Mouse (Mus musculus): ENCODE data around the gene Naxd. TPM values are rescaled to one million over a fixed set of nuclear protein-coding genes. Genes with fewer than 3 reads are reported as not detected.
A peak's percentile ranks its signal among the peaks of the same experiment; 100 is the strongest.
"Not testable (repeated sequence)": the region's sequence is repeated elsewhere in the genome, so short reads cannot be mapped to it uniquely, and the experiment has no call there.

Naxd gene
- total RNA-seq, 2 experiments from 2014 or later: 25.8 to 30.6 TPM

DNA sequence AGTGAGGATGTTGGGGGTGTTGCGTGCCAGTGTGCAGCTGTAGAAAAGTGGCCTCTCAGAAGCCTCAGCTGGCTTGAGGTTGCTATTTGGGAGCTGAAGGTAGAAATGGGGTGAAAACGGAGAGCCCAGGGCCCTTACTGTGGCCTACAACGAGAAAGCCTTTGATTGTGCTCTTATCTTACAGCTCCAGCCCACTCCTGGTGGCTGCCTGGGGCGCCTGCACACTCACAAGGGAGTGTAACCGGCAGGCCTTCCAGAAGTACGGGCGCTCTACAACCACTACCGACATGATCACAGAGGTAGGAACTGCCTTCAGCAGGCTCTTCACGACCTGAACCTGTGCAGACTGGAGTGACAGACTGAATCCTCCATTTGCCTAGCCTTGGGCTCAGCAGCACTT, 15.4 kb downstream of the Naxd start:
- no peak for DNase-seq

DNA sequence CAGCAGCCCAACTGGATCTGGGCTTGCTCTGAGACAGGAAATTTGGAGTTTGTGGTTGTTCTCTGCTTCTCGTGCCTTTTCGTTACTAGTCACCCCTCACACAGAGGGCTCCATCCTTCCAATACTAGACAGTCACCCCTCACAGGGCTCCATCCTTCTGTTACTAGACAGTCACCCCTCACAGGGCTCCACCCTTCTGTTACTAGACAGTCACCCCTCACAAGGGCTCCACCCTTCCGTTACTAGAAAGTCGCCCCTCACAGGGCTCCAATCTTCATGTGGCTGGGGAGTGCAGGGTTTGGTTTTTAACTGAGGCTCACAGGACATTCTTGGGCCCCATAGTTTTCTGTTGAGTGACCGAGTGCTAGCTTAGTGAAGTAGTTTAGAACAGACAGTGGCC, 15.9 kb downstream of the Naxd start:
- no peak for DNase-seq

DNA sequence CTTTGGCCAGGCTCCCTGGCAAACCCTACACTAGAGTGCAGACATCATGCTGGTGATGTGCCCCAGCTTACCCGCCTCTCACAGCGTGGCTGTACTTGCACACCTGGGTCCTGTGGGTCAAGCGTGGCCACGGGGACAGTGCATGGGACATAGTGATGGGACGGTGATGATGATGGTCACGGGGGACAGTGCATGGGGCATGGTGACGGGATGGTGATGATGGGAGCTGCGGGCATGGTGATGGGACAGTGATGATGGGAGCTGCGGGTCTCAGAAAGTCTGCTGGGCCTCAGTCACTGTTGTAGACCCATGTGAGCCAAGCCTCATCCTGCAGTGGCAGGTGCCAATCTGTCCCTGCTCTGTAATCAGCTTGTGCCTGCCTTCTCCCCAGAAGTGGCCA, 19.0 kb downstream of the Naxd start:
- DNase-seq: no peak

DNA sequence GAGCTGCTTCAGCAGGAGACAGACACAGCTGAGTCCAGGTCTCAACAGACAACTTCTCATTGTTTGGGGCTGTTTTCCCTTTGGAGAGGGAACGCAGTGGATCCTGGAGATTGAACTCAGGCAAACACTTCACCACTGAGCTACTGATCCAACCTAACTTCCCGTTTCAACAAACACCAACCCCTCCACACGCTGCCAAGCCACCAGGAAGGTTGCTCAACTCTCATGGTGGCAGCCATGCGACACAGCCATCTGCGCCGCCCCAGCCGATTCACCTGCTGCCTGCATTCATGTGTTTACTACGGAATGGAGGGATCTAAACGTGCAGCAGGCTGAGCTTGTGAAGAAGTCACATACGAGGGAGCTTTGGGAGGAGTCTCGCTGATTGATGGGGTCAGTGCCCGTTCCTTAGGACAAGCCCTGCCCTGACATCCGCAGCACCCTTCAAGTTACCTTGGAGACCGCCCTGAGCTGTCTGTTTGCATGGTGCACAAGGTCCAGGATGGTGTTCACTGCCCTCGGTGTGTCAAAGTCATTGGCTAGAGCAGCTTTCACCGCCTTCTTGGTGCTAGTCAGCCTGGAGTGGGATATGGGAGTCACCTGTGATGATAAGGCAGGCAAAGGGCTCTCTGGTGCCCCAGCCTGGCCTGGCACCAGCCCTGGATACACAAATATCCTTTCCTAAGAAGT, 20.2 kb downstream of the Naxd start:
- no peak for DNase-seq

DNA sequence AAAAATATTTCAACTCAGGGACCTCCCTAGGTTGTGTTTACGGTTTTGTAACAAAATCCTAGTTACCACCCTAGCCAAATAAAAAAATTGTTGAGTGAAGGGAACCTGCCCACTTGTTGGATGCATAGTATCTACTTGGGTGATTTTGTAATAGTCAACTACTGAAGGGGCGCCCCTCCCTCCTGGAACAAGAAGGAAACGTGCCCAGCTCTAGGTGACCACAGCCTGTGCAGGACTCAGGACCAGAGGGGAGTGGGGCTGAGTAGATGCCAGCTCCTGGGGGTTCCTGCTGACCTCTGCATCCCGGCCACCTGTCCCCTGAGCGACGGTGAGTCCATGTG, 20.7 kb downstream of the Naxd start:
- no peak for DNase-seq

DNA sequence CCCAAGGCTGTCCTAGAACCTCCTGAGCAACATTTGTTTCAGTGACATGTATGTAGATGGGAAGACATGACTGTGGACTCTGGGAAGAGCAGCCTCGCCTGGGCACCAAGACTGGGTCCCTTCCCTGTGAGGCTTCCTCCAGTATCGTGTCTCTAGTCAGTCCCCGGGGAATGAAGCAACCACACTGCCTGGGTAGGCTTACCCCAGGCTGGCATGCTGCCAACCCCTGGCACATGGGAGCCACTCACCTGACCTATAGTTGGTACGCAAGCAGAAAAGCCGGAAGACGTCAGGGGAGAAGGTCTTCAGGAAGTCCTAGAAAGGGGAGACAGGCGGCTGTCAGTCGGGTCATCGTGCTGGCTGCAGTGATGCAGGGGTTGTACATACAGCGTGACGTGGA, 21.4 kb downstream of the Naxd start:
- no peak for DNase-seq

DNA sequence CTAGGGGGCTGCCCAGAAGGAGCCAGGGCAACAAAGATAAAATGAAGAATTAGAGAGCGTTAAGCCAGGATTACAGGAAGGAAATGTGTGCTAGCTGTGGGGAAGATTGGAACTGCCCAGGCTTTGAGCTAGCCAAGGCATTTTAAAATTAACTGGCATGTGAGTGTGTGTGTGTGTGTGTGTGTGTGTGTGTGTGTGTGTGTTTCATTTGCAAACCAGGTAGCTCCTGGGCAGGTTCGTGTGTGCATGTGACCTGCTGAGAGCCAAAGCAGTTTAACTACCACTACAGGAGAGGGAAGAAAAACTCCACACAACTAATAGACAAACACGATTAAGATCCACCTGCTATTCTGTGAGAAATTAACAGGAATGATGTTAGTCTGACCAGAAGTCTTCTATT, 26.0 kb downstream of the Naxd start:
- no peak for DNase-seq

DNA sequence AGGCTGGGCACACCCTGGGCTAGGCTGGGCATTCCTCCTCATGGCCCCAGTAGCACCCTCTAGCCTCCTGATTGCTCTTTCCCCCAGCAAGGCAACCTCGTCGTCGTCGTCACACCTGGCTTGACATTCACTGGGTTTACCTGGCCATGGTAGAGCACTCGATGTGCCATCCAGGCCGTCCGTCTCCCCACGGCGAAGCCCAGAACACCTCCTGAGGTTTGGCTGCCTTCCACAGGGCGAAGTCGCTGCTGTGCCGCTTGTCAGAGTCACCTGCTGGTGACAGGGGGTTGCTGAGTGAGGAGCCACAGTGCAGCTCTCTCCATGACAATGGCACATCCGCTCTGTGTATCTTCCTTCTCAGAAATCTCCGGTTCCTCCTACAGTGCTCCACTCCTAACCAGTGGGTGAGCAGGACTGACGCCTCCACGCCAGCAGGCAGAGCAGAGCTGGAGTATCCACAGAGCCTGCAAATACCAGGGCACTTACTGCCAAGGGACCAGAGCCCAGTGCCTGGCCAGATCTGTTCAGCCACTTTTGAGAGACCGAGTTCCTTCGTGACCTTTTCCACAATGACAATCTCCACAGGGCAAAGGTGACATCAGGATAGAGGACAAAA, 33.0 kb downstream of the Naxd start:
- no peak for DNase-seq

DNA sequence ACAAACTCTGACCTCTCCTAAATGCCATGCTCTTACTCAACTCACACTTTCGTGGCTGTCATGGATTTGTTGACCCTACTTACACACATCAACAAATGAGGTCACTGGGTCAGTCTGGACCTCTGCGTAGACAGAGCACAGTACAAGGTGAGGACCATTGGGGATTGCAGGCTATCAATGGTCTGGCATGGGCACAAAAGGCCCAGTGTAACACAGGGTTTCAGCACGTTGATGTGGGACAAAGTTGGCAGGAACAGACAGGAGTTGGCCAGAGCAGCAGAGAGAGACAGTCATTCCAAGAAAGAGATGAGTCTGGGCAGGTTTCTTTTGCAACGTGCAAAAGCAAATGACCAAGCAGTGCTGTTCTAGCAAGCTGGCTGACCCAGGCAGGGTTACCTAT, 33.5 kb downstream of the Naxd start:
- no peak for DNase-seq

DNA sequence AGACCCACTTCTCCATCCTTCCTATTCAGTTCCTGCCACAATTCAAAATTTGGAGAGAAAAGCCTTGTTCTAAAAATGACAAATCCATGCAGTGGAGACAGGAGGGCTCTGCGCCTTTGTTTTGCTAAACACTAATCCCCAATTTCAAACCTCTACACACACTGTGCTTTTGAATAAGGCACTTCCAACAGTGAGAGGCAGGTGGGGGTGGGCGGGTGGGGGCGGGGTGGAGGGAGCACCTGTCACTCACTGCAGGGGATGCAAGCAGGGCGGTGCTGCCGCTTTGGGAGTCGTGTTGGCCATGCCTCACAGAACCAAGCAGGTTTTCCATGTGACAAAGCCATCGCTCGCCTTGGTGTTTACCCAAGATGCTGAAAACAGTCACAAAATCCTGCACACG, 37.2 kb downstream of the Naxd start:
- no peak for DNase-seq

DNA sequence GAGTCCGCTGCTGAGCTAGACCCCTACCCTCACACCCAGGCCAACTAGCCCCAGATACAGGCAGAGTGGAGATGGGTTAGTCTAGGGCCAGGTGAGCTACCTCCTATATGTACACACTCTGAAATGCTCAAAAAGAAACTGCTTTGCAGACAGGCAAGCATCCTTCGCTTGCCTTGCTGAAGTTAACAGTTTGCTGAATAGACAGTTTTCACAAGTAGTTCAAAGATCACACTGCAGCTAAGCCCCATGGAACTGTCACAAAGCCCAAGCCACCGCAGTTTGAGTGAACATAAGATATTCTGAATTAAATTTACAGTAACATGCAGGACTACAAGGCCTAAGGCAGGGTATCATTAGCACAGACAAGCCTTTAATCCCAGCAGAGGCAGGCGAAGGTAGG, 41.7 kb downstream of the Naxd start:
- DNase-seq: no peak

DNA sequence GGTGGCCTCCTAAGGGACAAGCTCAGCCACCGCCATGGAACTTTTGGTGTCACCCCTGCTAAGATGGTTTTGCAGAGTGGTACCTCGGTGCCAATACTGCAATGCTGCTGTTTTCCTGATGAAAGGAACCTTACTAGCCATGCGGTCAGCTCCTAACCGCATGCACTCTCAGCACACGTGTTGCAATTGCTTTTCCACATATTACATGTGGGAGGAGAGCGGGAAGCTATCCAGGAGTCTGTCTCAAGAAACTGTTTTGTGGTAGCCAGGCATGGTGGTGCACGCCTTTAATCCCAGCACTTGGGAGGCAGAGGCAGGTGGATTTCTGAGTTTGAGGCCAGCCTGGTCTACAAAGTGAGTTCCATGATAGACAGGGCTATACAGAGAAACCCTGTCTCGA, 42.9 kb downstream of the Naxd start:
- DNase-seq: no peak

DNA sequence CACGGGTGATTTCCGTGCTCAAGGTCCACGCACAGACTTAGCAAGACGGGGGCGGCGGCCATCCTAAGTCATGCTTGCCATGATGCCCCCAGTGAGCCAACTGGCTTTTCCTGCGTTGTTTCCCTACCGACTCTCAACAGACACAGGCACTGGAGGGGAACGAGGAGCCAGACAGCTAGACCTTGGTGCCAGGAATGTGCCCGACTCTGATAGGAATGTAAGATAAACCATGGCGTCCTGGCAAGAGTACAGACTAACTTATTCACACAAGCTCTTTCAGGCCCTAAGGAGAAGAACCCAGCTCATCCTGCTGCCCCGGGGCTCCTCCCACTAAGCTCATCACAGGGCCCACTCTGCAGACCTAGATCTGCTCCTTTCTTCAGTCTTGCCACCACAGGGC, 44.7 kb downstream of the Naxd start:
- no peak for DNase-seq

DNA sequence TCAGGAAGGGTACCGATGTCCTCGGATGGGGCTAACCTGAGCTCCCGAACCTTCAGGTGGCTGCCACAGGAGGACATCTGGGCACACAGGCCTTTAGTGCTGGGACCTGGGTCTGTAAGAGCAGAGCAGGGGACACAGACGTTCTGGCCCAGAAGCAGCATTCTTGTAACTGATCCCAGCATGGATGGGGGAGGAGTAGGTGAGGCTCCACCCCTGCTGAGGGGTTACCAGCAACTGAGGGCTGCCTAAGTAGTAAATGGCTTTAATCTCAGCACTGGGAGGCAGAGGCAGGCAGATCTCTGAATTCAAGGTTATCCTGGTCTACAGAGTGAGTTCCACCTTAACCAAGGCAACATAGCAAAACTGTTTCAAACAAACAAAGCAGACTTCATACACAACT, 45.6 kb downstream of the Naxd start:
- DNase-seq: no peak

DNA sequence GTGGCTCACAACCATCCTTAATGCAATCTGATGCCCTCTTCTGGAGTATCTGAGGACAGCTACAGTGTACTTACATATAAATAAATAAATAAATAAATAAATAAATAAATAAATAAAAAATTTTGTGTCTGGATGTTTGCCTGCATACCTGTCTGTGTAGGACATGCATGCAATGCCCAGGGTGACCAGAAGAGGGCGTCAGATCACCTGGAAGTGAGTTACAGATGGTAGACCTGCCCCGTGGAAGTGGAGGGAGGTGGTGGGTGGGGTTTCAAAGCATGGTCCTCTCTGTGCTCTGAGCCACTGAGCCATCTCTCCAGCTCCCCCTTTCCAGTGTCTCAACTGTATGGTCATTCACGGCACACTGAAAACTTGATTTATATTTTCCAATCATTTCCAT, 47.1 kb downstream of the Naxd start:
- DNase-seq: peak; percentile 47

DNA sequence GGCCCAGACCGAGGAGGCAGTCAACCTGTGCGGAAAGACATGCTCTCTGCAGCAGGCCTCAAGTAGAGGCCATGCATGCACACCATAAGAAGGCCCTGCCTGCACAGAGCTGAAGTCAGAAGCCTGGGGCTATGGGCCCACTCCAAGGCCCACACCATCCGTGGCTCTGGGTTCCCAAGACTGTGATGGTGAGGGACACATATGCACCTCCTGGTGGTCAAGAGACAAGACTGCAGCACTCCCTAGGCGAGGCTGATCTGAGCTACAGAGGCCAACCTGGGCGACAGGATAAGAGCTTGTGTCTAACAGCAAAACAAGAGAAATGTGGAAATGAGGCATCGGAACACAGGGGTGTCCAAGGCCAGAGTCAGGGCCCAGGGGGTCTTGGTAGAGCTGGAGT, 49.8 kb downstream of the Naxd start:
- no peak for DNase-seq

DNA sequence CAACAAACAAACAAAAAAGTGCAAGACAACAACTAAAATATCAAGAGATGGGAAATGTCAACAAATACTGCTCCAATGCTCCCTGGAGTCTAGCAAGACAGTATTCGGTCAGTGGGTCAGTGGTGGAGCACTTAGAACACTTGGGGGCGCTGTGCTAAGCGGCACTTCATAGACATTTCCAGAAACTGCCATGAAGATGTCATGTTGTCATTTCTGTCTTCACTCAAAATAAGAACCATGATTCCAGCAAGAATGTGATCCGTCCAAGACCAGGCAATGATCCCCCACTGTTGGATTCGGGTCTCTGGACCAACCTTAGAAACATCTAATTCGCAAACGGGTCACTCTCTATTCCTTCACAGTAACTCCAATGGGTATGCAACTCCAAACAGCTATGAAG, 52.4 kb downstream of the Naxd start:
- DNase-seq: peak; percentile 58

DNA sequence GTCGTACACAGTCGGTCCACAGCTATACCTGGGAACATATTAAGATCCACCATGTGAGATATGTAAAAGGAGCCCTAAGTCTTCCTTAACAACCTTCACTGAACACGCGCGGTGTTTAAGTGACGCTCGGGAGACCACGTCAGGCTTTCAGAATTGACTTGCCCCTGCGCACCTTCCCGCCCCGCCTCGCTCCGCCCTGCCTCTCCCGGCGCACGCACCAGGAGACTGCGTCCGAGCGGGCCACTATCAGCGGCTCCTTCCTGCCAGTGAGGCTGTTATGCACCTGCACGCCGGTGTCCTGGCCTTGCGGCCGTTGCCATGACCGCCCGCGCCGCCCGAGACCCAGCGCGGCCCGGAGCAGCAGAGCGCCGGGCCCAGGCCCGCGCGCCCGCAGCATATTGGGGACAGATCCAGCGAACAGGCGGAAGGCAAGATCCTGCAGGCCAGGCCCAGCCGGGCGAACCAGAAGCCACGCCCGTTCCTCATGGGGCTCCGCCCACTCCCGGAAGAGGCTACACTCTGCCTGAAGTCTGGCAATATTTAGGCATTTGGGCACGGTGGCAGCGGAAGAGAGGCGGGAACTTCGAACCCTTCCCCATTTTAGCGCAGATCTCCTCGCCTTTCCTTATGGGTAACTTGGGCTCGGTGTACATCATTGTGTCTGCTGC, 53.1 kb downstream of the Naxd start, which contains the start of gene Cars2:
Cars2 (minus strand) TSS at position 503 of the 668 bp plus-strand sequence.
- peak; percentile 89 for DNase-seq

DNA sequence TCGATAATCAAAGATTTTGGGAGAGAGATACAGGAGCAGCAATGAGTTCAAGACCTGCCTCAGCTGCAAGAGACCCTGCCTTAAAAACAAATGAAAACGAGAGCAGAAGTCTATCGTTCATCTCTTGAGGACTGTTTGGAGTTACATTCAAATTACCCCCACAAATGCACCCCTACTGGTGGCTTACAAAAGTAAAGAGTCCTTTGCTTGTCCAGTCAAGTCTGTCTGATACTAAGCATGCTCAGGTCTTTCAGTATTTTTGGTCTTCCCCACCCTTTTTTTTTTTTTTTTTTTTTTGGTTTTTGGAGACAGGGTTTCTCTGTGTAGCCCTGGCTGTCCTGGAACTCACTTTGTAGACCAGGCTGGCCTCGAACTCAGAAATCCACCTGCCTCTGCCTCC, 54.2 kb downstream of the Naxd start:
- DNase-seq: not testable (repeated sequence)

DNA sequence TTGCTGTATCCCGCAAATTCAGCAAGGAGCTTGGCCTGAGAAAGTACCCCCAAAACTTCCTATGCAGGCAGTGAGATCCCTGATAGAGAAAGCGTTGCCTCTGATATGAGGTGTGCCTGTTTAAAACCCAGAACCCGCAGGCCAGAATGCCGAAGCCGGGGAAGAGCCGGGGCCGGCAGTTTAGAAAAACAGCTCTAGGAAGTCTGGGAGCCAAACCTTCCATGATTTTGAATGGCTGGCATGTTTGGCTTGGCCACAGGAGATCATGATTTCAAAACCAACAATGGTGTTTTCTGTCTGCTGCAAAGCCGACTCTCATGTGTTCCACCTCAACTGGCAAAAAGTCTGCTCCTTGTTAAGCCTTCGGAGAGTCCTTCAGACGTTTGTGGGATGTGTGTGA, 55.1 kb downstream of the Naxd start:
- DNase-seq: no peak

DNA sequence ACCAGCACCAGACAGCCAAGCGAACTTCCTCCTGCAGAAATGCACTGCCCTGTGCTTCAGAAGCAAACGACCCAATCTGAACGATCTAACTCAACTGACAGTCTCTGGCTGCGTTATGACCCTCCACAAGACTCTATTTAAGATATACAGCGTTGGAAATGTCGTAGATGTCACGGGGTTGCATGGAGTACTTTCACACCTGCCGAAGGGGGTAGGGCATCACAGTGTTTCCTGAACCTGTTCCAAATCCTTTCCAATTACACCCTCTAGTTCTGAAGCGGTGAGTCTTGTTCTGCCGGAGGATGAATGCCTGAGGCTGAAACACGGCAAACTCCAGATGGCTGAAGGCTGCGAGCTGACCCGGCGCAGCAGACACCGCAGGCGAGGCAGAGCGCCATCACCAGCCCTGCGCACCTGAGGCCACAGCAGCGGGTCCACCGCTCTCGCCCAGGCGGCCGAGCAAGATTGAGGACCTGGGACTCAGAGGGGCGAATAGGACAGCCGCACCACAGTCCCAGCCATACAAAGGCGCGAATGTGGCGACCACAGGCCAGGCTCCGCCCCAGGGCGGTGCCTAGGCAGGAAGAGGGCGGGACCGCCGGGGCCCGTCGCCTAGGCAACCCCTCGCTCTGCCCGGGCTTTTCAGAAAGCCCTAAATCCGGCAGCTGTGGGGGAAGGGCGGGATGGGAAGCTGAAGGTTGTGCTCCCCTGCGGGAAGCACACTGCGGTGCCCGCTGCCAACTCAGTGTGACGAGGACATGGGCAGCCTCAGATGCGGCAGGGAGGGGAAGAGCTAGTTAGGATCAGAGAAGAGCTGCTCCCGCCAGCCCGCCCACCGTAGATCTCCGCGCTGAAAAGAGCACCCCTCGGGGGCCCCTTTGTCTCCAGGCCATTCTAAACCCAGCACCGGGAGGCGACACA, 57.8 kb downstream of the Naxd start, which contains the start of gene Ing1:
Ing1 (plus strand) TSS at position 773 of the 921 bp plus-strand sequence.
- DNase-seq: peak; percentile 92

DNA sequence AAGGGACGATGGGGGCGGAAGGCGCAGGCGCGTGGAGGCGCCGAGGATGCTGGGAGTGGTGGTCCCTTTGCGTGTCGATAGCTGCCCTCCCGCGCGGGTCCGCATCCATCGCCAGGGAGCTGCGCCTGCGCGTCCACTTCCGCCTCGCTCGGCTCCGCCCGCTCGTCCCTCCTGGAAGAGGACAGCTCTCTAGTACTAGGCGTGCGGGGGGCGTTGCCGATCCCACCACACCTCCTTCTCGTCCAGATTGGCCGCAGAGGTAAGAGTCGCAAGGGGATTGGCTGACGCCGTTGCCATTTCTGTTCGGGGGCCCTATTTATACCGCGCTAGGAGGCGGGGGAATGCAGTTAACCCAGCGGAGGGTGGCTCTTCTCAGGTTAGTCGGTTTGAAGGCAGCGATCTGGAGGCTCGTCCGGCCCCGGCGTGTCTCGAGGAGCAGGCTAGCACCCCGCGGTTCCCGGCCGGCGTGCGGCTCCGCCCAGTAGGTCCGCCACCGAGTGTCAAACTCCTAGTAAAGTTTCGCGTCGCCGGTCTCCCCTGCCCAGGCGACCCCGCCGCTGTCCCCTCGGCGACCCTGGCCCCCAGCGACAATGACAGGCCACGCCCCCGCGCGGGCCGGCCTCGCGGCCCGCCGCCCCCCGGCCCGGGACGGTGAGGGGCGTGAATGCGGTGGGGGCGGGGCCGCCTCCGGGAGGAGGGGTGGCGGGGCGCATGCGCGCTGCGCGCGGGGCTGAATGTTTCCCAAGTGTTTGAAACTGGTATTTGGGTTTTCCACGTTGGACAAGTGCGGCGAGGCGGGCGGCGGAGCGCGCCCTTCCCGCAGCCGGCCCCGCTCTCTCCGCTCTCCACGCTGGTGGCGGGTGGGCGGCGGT, 58.6 kb downstream of the Naxd start:
- peak; percentile 98 for DNase-seq
